Mouse (Mus musculus) kidney, embryonic 16.5 days (tissue): ENCODE results near the gene Hoxd11. TPM values are rescaled to one million over a fixed set of nuclear protein-coding genes. Genes with fewer than 3 reads are reported as not detected.

ENCODE experiments used
- ATAC-seq: fragments of 200-750 bp; cut with Nextera tagmentation; 2 replicates; pipeline ENCODE4 v1.8.0; 2017; ENCODE audit warnings: moderate TSS enrichment; ENCODE audit not compliant: low FRiP score, low TSS enrichment
- H3K27ac ChIP-seq: fragments of 300-500 bp; sonication (generic); 2 replicates; pipeline ENCODE4 v1.5.1; 2014; ENCODE audit warnings: low read length
- H3K27me3 ChIP-seq: fragments of 300-500 bp; sonication (generic); 2 replicates; pipeline ENCODE4 v1.6.1; 2014; ENCODE audit warnings: low read length, control low read depth, mixed read lengths; ENCODE audit not compliant: insufficient read depth
- H3K36me3 ChIP-seq: fragments of 300-500 bp; sonication (generic); 2 replicates; pipeline ENCODE4 v1.6.1; 2014; ENCODE audit warnings: low read length, control low read depth, mixed read lengths; ENCODE audit not compliant: insufficient read depth
- H3K4me1 ChIP-seq: fragments of 300-500 bp; sonication (generic); 2 replicates; pipeline ENCODE4 v1.6.1; 2014; ENCODE audit warnings: low read length, control low read depth, mixed read lengths; ENCODE audit not compliant: insufficient read depth
- H3K4me2 ChIP-seq: fragments of 300-500 bp; sonication (generic); replicated peaks from 2 replicates; pipeline ENCODE4 v1.6.1; 2014; ENCODE audit warnings: low read depth, low read length
- H3K4me3 ChIP-seq: fragments of 300-500 bp; sonication (generic); 2 replicates; pipeline ENCODE4 v1.5.1; 2014; ENCODE audit warnings: mild to moderate bottlenecking, low read length
- H3K9ac ChIP-seq: fragments of 300-500 bp; sonication (generic); replicated peaks from 2 replicates; pipeline ENCODE4 v1.6.1; 2014; ENCODE audit warnings: low read length
- H3K9me3 ChIP-seq: fragments of 300-500 bp; sonication (generic); 2 replicates; pipeline ENCODE4 v1.6.1; 2016; ENCODE audit warnings: low read length, control low read depth
- WGBS: fragments of 180-500 bp; shearing (Covaris S2); extraction: QIAGEN DNeasy Blood & Tissue Kit; methylation state at CpG from one replicate; pipeline ENCODE4 v1.1.7; 2014; 5-methylcytosine and 5-hydroxymethylcytosine counted together
- polyA plus RNA-seq: library from polyadenylated mRNA; unstranded; fragments of >200 nt; fragmentation: Nextera tagmentation; extraction: Ambion mirVana; gene quantifications from 2 replicates; pipeline ENCODE4 v1.2.1, GENCODE M21; 2015

Gene Hoxd11
- polyA plus RNA-seq, 1 experiment from 2014 or later = 13.9 TPM

GRCm38 (mm10) chr2:74680561-74681398 is 1.4 kb downstream of the Hoxd11 start:
- H3K4me1 ChIP-seq = peaks cover 32% of the 10 kb centered on the region
- H3K27ac ChIP-seq = peak overlapping the region; percentile 92
- peak overlapping the region; percentile 63 for H3K4me3 ChIP-seq
- no peak for ATAC-seq
- H3K36me3 ChIP-seq = no peaks in the 10 kb centered on the region
- WGBS = 3% methylated on average over 21 of the region's 21 CpGs
- H3K4me2 ChIP-seq = peak overlapping the region; percentile 61
- H3K9me3 ChIP-seq = no peaks in the 10 kb centered on the region
- H3K9ac ChIP-seq = peak overlapping the region; percentile 89
- H3K27me3 ChIP-seq = peaks cover 20% of the 10 kb centered on the region

- peak overlapping the region; percentile 61 for H3K4me2 ChIP-seq
- H3K27ac ChIP-seq = peak overlapping the region; percentile 92
- H3K36me3 ChIP-seq = no peaks in the 10 kb centered on the region
- 0% methylated on average over 74 of the region's 78 CpGs for WGBS
- H3K9me3 ChIP-seq = no peaks in the 10 kb centered on the region
- H3K4me1 ChIP-seq = peaks cover 21% of the 10 kb centered on the region
- H3K27me3 ChIP-seq = peaks cover 10% of the 10 kb centered on the region; the same call in 1 of the 2 replicates
- peak overlapping the region; percentile 89 for H3K9ac ChIP-seq
- ATAC-seq = peak; percentile 63
- peak overlapping the region; percentile 63 for H3K4me3 ChIP-seq
Measured at GRCm38 (mm10) chr2:74681594-74682531, 2.5 kb downstream of the Hoxd11 start.

DNA sequence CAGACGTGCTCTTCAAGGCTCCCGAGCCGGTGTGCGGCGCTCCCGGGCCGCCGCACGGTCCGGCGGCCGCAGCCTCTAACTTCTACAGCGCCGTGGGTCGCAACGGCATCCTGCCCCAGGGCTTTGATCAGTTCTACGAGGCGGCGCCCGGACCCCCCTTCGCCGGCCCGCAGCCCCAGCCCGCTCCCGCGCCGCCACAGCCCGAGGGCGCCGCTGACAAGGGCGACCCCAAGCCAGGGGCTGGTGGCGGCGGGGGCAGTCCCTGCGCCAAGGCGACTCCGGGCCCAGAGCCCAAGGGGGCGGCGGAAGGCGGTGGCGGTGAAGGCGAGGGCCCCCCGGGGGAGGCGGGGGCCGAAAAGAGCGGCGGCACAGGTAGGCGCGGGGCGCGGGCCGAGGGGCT is 3.4 kb downstream of the Hoxd11 start:
- H3K36me3 ChIP-seq = no peaks in the 10 kb centered on the region
- peaks cover 9% of the 10 kb centered on the region; the same call in 1 of the 2 replicates for H3K27me3 ChIP-seq
- H3K9me3 ChIP-seq = no peaks in the 10 kb centered on the region
- peak overlapping the region; percentile 92 for H3K27ac ChIP-seq
- WGBS = under 1% methylated on average over 45 of the region's 51 CpGs
- ATAC-seq = no peak
- peak overlapping the region; percentile 63 for H3K4me3 ChIP-seq
- peak overlapping the region; percentile 61 for H3K4me2 ChIP-seq
- H3K9ac ChIP-seq = peak overlapping the region; percentile 89
- H3K4me1 ChIP-seq = peaks cover 12% of the 10 kb centered on the region

DNA sequence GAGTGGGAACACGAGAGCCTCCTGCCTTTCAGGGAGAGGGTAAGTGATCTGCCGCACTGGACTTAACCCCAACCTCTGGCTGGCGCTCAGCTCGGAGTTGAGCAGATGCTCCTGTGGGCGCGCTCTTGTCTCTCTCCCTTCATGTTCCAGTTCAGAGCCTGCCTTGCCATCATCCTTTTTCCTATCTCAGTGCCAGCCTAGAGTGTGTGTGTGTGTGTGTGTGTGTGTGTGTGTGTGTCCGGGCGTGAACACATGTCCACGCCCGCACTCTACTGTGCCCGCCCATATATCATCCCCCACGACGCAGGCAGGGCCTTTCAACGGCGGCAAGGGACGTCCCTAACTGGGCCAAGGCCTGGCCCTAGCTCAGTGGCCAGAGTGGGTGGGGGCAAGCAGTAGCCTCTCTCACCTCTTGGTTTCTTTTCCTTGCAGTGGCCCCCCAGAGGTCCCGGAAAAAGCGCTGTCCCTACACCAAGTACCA is 4.2 kb downstream of the Hoxd11 start:
- peak; percentile 40 for ATAC-seq
- H3K27me3 ChIP-seq = peaks cover 12% of the 10 kb centered on the region

DNA sequence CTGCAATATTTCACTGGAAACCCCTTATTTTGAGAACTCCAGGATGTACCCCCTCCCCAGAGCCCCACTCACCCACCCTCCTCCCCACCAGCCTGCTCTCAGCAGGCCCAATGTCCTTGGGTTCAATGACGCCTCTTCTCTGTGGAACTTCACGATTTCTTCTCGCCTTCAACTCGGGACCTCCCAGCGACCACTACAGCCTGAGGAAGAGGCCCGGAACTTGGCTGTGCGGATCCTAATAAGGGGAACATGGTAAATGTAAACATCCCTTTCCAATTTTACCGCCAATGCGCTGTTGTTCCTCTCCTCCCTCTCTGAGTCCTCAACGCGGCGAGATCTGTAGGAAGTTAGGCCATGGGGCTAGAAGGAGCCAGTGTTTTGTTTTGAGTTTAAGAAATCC is 4.7 kb downstream of the Hoxd11 start:
- Histone ChIP-seq H3K27ac (peak overlapping the region; percentile 92), H3K4me1 (0 out of 2 replicates have a peak, but pooled peaks cover 3% of the 10 kb centered on the region), H3K4me2 (peak overlapping the region; percentile 61), H3K4me3 (peak overlapping the region; percentile 63), H3K9ac (peak overlapping the region; percentile 89), H3K9me3 (no peaks in the 10 kb centered on the region), H3K27me3 (peaks cover 12% of the 10 kb centered on the region), H3K36me3 (no peaks in the 10 kb centered on the region)
- ATAC-seq = no peak
- WGBS = 5% methylated on average over 12 of the region's 12 CpGs

More for the DNA sequence above, 4.2 kb downstream of the Hoxd11 start:
- no peaks in the 10 kb centered on the region for H3K9me3 ChIP-seq
- peak overlapping the region; percentile 61 for H3K4me2 ChIP-seq
- peaks cover 9% of the 10 kb centered on the region; the same call in 1 of the 2 replicates for H3K4me1 ChIP-seq
- H3K36me3 ChIP-seq = no peaks in the 10 kb centered on the region
- peak overlapping the region; percentile 92 for H3K27ac ChIP-seq
- under 1% methylated on average over 18 of the region's 18 CpGs for WGBS
- peak overlapping the region; percentile 89 for H3K9ac ChIP-seq
- H3K4me3 ChIP-seq = peak overlapping the region; percentile 63

- no peaks in the 10 kb centered on the region for H3K36me3 ChIP-seq
Measured at GRCm38 (mm10) chr2:74685059-74685603, 5.8 kb downstream of the Hoxd11 start.

GRCm38 (mm10) chr2:74686301-74686987 is 7.1 kb downstream of the Hoxd11 start:
- peaks cover 3% of the 10 kb centered on the region; the same call in 1 of the 2 replicates for H3K27me3 ChIP-seq
- no peaks in the 10 kb centered on the region for H3K36me3 ChIP-seq
- 2% methylated on average over 17 of the region's 17 CpGs for WGBS
- peak overlapping the region; percentile 59 for H3K4me2 ChIP-seq
- no peak for ATAC-seq
- H3K9ac ChIP-seq = peak overlapping the region; percentile 80
- peak overlapping the region; percentile 64 for H3K4me3 ChIP-seq
- H3K27ac ChIP-seq = peak overlapping the region; percentile 87
- no peaks in the 10 kb centered on the region for H3K9me3 ChIP-seq
- H3K4me1 ChIP-seq = peaks cover 7% of the 10 kb centered on the region; the same call in 1 of the 2 replicates

More at GRCm38 (mm10) chr2:74685059-74685603, 5.8 kb downstream of the Hoxd11 start:
- Histone ChIP-seq H3K27ac (peak overlapping the region; percentile 41), H3K9ac (peak overlapping the region; percentile 55), H3K27me3 (peaks cover 9% of the 10 kb centered on the region), H3K9me3 (no peaks in the 10 kb centered on the region), H3K4me1 (0 out of 2 replicates have a peak, but pooled peaks cover 3% of the 10 kb centered on the region), H3K4me2 (peak overlapping the region; percentile 61), H3K4me3 (peak overlapping the region; percentile 63)
- 19% methylated on average over 4 of the region's 4 CpGs for WGBS
- ATAC-seq = no peak

DNA sequence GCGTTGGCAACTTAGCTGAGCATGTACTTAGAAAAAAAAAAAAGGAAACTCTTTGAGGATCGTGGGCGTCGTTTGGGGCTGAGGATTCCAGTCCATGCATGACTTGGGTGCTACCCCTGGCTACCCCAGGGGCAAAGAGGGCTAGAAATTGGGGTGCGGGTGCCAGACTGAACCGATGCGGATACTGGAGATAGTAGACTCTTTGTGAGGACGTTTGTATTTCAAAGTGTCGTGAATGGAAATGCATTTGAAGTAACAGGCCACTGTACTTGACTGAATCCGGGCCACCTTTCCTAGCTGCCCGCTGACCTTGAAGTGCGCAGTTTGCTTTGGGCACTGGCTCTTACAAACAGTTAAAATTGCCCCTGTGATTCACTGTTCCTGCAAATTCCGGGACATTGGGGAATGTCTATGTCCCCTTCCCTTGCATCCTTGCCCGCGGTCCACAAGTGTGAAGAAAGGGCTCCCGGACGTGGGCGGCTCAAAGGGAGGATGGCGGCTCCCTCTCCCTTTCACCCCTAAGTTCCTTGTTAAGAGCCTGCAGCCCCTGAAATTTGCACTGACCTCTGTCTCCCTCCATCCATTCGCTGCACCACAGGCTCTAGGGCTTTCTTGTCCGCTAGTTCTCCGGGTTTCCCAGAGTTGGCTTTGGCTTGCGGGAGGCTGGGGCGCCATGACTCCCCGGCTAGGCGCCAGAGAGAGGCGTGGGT is 7.8 kb downstream of the Hoxd11 start:
- Histone ChIP-seq H3K27me3 (peaks cover 3% of the 10 kb centered on the region; the same call in 1 of the 2 replicates), H3K9me3 (no peaks in the 10 kb centered on the region), H3K4me1 (peaks cover 8% of the 10 kb centered on the region; the same call in 1 of the 2 replicates), H3K4me3 (peak overlapping the region; percentile 64), H3K9ac (peak overlapping the region; percentile 80), H3K27ac (peak overlapping the region; percentile 87), H3K4me2 (peak overlapping the region; percentile 59), H3K36me3 (no peaks in the 10 kb centered on the region; the same call in 1 of the 2 replicates)
- ATAC-seq = no peak
- WGBS = 2% methylated on average over 27 of the region's 27 CpGs
